Mouse (Mus musculus): ENCODE measurements around the gene Slc25a45. TPM values are rescaled to one million over a fixed set of nuclear protein-coding genes. Genes with fewer than 3 reads are reported as not detected.

Slc25a45 gene
- total RNA-seq, 2 experiments from 2014 or later = 28.7 to 30.2 TPM

- ATAC-seq (replicated peaks; ENCODE audit: poor library complexity) = no peak
Measured at GRCm38 (mm10) chr19:5925311-5925855, 47.8 kb downstream of the Slc25a45 start.

GRCm38 (mm10) chr19:5927026-5927425 is 49.4 kb downstream of the Slc25a45 start:
- ATAC-seq (replicated peaks; ENCODE audit: poor library complexity) = no peak

GRCm38 (mm10) chr19:5927532-5927931 is 49.9 kb downstream of the Slc25a45 start:
- no peak for ATAC-seq (replicated peaks; ENCODE audit: poor library complexity)

DNA sequence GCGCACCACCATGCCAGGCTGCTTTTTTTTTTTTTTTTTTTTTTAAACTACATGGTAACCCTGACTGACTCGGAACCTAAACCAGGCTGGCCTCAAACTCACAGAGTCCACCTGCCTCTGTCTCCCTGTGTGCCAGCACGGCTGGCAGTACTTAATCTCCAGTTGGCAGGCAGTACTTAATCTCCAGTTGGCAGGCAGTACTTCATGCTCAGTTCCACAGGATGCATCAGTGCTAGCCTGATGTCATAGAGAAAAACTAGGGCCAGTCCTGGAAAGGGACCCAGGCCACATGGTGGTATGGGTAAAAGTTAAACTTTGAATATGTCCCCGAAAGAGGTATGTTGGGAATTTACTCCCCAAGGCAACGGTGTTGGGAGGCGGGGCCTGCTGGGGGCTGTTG is 50.5 kb downstream of the Slc25a45 start:
- ATAC-seq (replicated peaks; ENCODE audit: poor library complexity) = peak; percentile 69

DNA sequence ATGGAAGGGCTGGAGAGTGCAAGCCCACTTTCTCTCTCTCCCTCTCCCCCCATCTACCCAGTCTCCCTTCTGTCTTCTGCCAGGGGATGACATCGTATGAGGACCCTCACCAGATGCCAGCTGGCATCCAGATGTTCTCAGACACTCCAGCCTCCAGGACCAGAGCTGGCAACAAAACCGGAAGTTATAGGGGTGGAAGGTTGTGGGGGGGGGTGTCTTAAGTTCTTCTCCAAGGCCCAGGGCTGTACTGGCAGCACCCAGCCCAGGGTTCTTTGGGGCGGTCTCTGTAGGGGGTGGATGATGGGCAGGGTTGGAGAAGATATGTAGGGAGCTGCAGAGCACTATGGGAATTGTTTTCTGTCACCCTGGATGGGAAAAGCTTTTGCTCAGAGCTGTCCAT is 50.9 kb downstream of the Slc25a45 start:
- ATAC-seq (replicated peaks; ENCODE audit: poor library complexity) = no peak

- ATAC-seq (replicated peaks; ENCODE audit: poor library complexity) = 0 out of 2 replicates have a peak, but pooled peaks have one; percentile 13
Measured at GRCm38 (mm10) chr19:5929634-5930596, 52.3 kb downstream of the Slc25a45 start.

- no peak for ATAC-seq (replicated peaks; ENCODE audit: poor library complexity)
Measured at GRCm38 (mm10) chr19:5935266-5935665, 57.7 kb downstream of the Slc25a45 start.

Other genes starting within 250 kb of the Slc25a45 start
- gene Rela, start 240.3 kb upstream of the Slc25a45 start, total RNA-seq (2015) = 37.2 and 40.0 TPM in 2 replicates
- 36.4 and 43.2 TPM in 2 replicates for gene Rela, start 240.3 kb upstream of the Slc25a45 start, total RNA-seq (2017)
- 16.4 and 24.2 TPM in 2 replicates for gene Sipa1, start 214.1 kb upstream of the Slc25a45 start, total RNA-seq (2015)
- 19.2 and 24.0 TPM in 2 replicates for gene Sipa1, start 214.1 kb upstream of the Slc25a45 start, total RNA-seq (2017)
- gene Map3k11, start 189.1 kb upstream of the Slc25a45 start, total RNA-seq (2015) = 13.0 and 16.1 TPM in 2 replicates
- 19.2 and 22.9 TPM in 2 replicates for gene Map3k11, start 189.1 kb upstream of the Slc25a45 start, total RNA-seq (2017)
- gene Pcnx3, start 188.9 kb upstream of the Slc25a45 start, total RNA-seq (2015) = 21.6 and 24.5 TPM in 2 replicates
- gene Pcnx3, start 188.9 kb upstream of the Slc25a45 start, total RNA-seq (2017) = 15.6 and 15.7 TPM in 2 replicates
- not detected in 2 replicates for gene Kcnk7, start 173.4 kb upstream of the Slc25a45 start, total RNA-seq (2015)
- gene Kcnk7, start 173.4 kb upstream of the Slc25a45 start, total RNA-seq (2017) = 0.14 TPM in 1 of 2 replicates, not detected in the other
- 7.9 and 8.1 TPM in 2 replicates for gene Ehbp1l1, start 151.5 kb upstream of the Slc25a45 start, total RNA-seq (2015)
- gene Ehbp1l1, start 151.5 kb upstream of the Slc25a45 start, total RNA-seq (2017) = 27.2 and 30.3 TPM in 2 replicates
- 40.5 and 42.3 TPM in 2 replicates for gene Fam89b, start 148.2 kb upstream of the Slc25a45 start, total RNA-seq (2015)
- 20.3 and 22.9 TPM in 2 replicates for gene Fam89b, start 148.2 kb upstream of the Slc25a45 start, total RNA-seq (2017)
- gene Ltbp3, start 136.9 kb upstream of the Slc25a45 start, total RNA-seq (2015) = 6.1 and 7.6 TPM in 2 replicates
- gene Ltbp3, start 136.9 kb upstream of the Slc25a45 start, total RNA-seq (2017) = 2.7 and 5.6 TPM in 2 replicates
- gene Scyl1, start 106.4 kb upstream of the Slc25a45 start, total RNA-seq (2015) = 15.7 and 19.9 TPM in 2 replicates
- 23.9 and 28.2 TPM in 2 replicates for gene Scyl1, start 106.4 kb upstream of the Slc25a45 start, total RNA-seq (2017)
- gene Frmd8, start 2.5 kb upstream of the Slc25a45 start, total RNA-seq (2015) = 15.7 and 16.3 TPM in 2 replicates
- gene Frmd8, start 2.5 kb upstream of the Slc25a45 start, total RNA-seq (2017) = 16.2 and 17.7 TPM in 2 replicates
- gene Tigd3, start 16.3 kb downstream of the Slc25a45 start, total RNA-seq (2015) = 0.32 and 0.81 TPM in 2 replicates
- 1.5 and 2.8 TPM in 2 replicates for gene Tigd3, start 16.3 kb downstream of the Slc25a45 start, total RNA-seq (2017)
- 47.6 and 50.3 TPM in 2 replicates for gene Dpf2, start 35.2 kb downstream of the Slc25a45 start, total RNA-seq (2015)
- gene Dpf2, start 35.2 kb downstream of the Slc25a45 start, total RNA-seq (2017) = 65.1 and 83.0 TPM in 2 replicates
- gene Cdc42ep2, start 47.0 kb downstream of the Slc25a45 start, total RNA-seq (2015) = not detected in 2 replicates
- 0.07 TPM in 1 of 2 replicates, not detected in the other for gene Cdc42ep2, start 47.0 kb downstream of the Slc25a45 start, total RNA-seq (2017)
- 60.9 and 76.7 TPM in 2 replicates for gene Pola2, start 86.4 kb downstream of the Slc25a45 start, total RNA-seq (2015)
- gene Pola2, start 86.4 kb downstream of the Slc25a45 start, total RNA-seq (2017) = 57.4 and 61.3 TPM in 2 replicates
- gene Slc22a20, start 108.3 kb downstream of the Slc25a45 start, total RNA-seq (2015) = not detected in 2 replicates
- gene Slc22a20, start 108.3 kb downstream of the Slc25a45 start, total RNA-seq (2017) = 0.44 TPM in 1 of 2 replicates, not detected in the other
- 18.6 and 20.0 TPM in 2 replicates for gene Capn1, start 138.1 kb downstream of the Slc25a45 start, total RNA-seq (2015)
- gene Capn1, start 138.1 kb downstream of the Slc25a45 start, total RNA-seq (2017) = 36.8 and 38.4 TPM in 2 replicates
- gene Syvn1, start 168.8 kb downstream of the Slc25a45 start, total RNA-seq (2015) = 23.1 and 25.2 TPM in 2 replicates
- 10.1 and 11.2 TPM in 2 replicates for gene Syvn1, start 168.8 kb downstream of the Slc25a45 start, total RNA-seq (2017)
- gene Mrpl49, start 180.0 kb downstream of the Slc25a45 start, total RNA-seq (2015) = 44.4 and 53.5 TPM in 2 replicates
- 31.9 and 38.4 TPM in 2 replicates for gene Mrpl49, start 180.0 kb downstream of the Slc25a45 start, total RNA-seq (2017)
- gene Fau, start 180.0 kb downstream of the Slc25a45 start, total RNA-seq (2015) = 1,814 and 1,841 TPM in 2 replicates
- gene Fau, start 180.0 kb downstream of the Slc25a45 start, total RNA-seq (2017) = 1,690 and 2,042 TPM in 2 replicates
- gene Znhit2, start 183.4 kb downstream of the Slc25a45 start, total RNA-seq (2015) = 12.7 and 14.2 TPM in 2 replicates
- gene Znhit2, start 183.4 kb downstream of the Slc25a45 start, total RNA-seq (2017) = 12.5 and 14.5 TPM in 2 replicates
- gene Tm7sf2, start 190.6 kb downstream of the Slc25a45 start, total RNA-seq (2015) = 8.4 and 10.6 TPM in 2 replicates
- gene Tm7sf2, start 190.6 kb downstream of the Slc25a45 start, total RNA-seq (2017) = 1.6 and 1.8 TPM in 2 replicates
- 30.4 and 33.2 TPM in 2 replicates for gene Vps51, start 199.4 kb downstream of the Slc25a45 start, total RNA-seq (2015)
- gene Vps51, start 199.4 kb downstream of the Slc25a45 start, total RNA-seq (2017) = 42.8 and 54.7 TPM in 2 replicates
- gene Tmem262, start 202.2 kb downstream of the Slc25a45 start, total RNA-seq (2015) = not detected in 2 replicates
- not detected in 2 replicates for gene Tmem262, start 202.2 kb downstream of the Slc25a45 start, total RNA-seq (2017)
- not detected in 2 replicates for gene Gm28374, start 204.4 kb downstream of the Slc25a45 start, total RNA-seq (2015)
- gene Gm28374, start 204.4 kb downstream of the Slc25a45 start, total RNA-seq (2017) = not detected in 2 replicates
- 12.0 and 14.9 TPM in 2 replicates for gene Zfpl1, start 207.1 kb downstream of the Slc25a45 start, total RNA-seq (2015)
- gene Zfpl1, start 207.1 kb downstream of the Slc25a45 start, total RNA-seq (2017) = 23.7 and 32.8 TPM in 2 replicates
- 44.8 and 55.4 TPM in 2 replicates for gene Cdca5, start 207.2 kb downstream of the Slc25a45 start, total RNA-seq (2015)
- 35.5 and 42.8 TPM in 2 replicates for gene Cdca5, start 207.2 kb downstream of the Slc25a45 start, total RNA-seq (2017)
- gene AC131692.1, start 216.6 kb downstream of the Slc25a45 start, total RNA-seq (2015) = 0.30 and 0.73 TPM in 2 replicates
- 4.6 TPM in 1 of 2 replicates, not detected in the other for gene AC131692.1, start 216.6 kb downstream of the Slc25a45 start, total RNA-seq (2017)
- gene Naaladl1, start 228.0 kb downstream of the Slc25a45 start, total RNA-seq (2015) = 0.07 and 0.17 TPM in 2 replicates
- gene Naaladl1, start 228.0 kb downstream of the Slc25a45 start, total RNA-seq (2017) = 0.21 TPM in 1 of 2 replicates, not detected in the other
- gene Sac3d1, start 240.8 kb downstream of the Slc25a45 start, total RNA-seq (2015) = 12.0 and 16.9 TPM in 2 replicates
- 5.5 and 6.3 TPM in 2 replicates for gene Sac3d1, start 240.8 kb downstream of the Slc25a45 start, total RNA-seq (2017)